In the genomic region with DNA sequence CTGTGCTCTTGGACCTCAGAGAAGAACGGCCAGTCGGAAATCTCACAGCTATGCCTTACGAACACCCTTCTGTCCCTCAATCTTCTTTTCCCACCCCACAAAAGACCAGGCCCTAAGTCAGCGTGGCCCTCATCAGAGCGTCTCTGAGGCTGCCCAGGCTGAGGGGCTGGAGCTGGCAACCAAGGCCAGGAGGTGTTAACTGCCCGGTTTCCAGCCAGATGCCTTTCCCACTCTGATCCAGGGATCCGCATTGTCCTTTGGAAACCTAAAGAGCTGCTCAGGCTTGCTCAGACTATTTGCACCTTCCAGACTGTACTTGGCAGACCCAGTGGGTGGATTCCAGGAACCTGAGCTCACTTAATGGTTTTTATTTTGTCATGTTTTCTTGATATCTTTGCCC, we compare ENCODE assay signal across 21 mouse cellular contexts.
DNase-seq lines count a peak whose midpoint lies in the region; ATAC-seq and TF ChIP-seq lines count a peak whose summit lies in the region.
"Had no signal": no experiment of that assay in that cellular context is flagged by ENCODE, and none has a peak within 500 bp of the region (broad histone marks: within the 10 kb centered on the region; RNA-seq: fewer than 3 reads in every experiment).

No protein-coding gene starts in this region.

- no peak for TF ChIP-seq CTCF in embryonic fibroblast, embryonic 13.5 days (IDR thresholded peaks at IDR 0.05; ENCODE audit: borderline replicate concordance, insufficient read depth, low read length)

- no peaks in the 10 kb centered on the region for H3K36me3 ChIP-seq in forebrain, embryonic 11.5 days (ENCODE audit: control insufficient read depth, insufficient read depth, low read length)
- H3K36me3 ChIP-seq in forebrain, embryonic 13.5 days (ENCODE audit: poor library complexity, severe bottlenecking): no peaks in the 10 kb centered on the region
- peaks cover 52% of the 10 kb centered on the region for H3K36me3 ChIP-seq in heart, embryonic 14.5 days (ENCODE audit: control insufficient read depth, insufficient read depth, low read length)
- H3K36me3 ChIP-seq in limb, embryonic 15.5 days: peaks cover 26% of the 10 kb centered on the region
- H3K36me3 ChIP-seq: midbrain, embryonic 15.5 days; neural tube, embryonic 15.5 days had no signal

- intact Hi-C loops in heart, postnatal 14 days (cut with DNase I): no loop called here

- no peak for TF ChIP-seq POLR2A in embryonic fibroblast, embryonic 13.5 days (IDR thresholded peaks at IDR 0.05; ENCODE audit: low read depth, low read length)

- no peaks in the 10 kb centered on the region for H3K9me3 ChIP-seq in forebrain, embryonic 11.5 days (ENCODE audit: control insufficient read depth, low read length)
- H3K9me3 ChIP-seq in forebrain, embryonic 13.5 days (replicated peaks): no peaks in the 10 kb centered on the region
- no peaks in the 10 kb centered on the region for H3K9me3 ChIP-seq in heart, embryonic 14.5 days (ENCODE audit: control insufficient read depth, low read length)
- no peaks in the 10 kb centered on the region for H3K9me3 ChIP-seq in limb, embryonic 15.5 days
- H3K9me3 ChIP-seq: forebrain, embryonic 10.5 days; midbrain, embryonic 15.5 days; neural tube, embryonic 15.5 days had no signal

- H3K9ac ChIP-seq in forebrain, embryonic 11.5 days (ENCODE audit: low read length): no peak overlapping the region
- H3K9ac ChIP-seq in forebrain, embryonic 13.5 days: no peak overlapping the region
- H3K9ac ChIP-seq in heart, embryonic 14.5 days (ENCODE audit: low read length): no peak overlapping the region
- H3K9ac ChIP-seq in limb, embryonic 15.5 days: no peak overlapping the region
- H3K9ac ChIP-seq: midbrain, embryonic 15.5 days; neural tube, embryonic 15.5 days had no signal

- H3K27ac ChIP-seq in forebrain, embryonic 11.5 days (ENCODE audit: low read depth, low read length): no peak overlapping the region
- H3K27ac ChIP-seq in forebrain, embryonic 13.5 days: no peak overlapping the region
- peak overlapping the region; percentile 53 to 69 for H3K27ac ChIP-seq in heart, embryonic 14.5 days (replicated peaks in 1 of 2; ENCODE audit: control insufficient read depth in 1 of 2, insufficient read depth in 1 of 2, low read depth in 2 of 2, low read length in 2 of 2)
- H3K27ac ChIP-seq in embryonic fibroblast, embryonic 13.5 days (ENCODE audit: insufficient read depth, low read length): peak overlapping the region; percentile 30; the same call in 1 of the 2 replicates
- H3K27ac ChIP-seq in limb, embryonic 15.5 days: peak overlapping the region; percentile 54; the same call in 1 of the 2 replicates
- H3K27ac ChIP-seq: forebrain, embryonic 10.5 days; hindbrain, postnatal 0 days; midbrain, embryonic 15.5 days; neural tube, embryonic 15.5 days had no signal

- no peak overlapping the region for H3K4me3 ChIP-seq in forebrain, embryonic 11.5 days (ENCODE audit: low read depth, low read length)
- H3K4me3 ChIP-seq in forebrain, embryonic 13.5 days: no peak overlapping the region
- no peak overlapping the region for H3K4me3 ChIP-seq in heart, embryonic 14.5 days (ENCODE audit: control insufficient read depth in 1 of 2, insufficient read depth in 1 of 2, low read depth in 1 of 2, low read length in 2 of 2)
- no peak overlapping the region for H3K4me3 ChIP-seq in embryonic fibroblast, embryonic 13.5 days (ENCODE audit: insufficient read depth, low read length)
- no peak overlapping the region for H3K4me3 ChIP-seq in limb, embryonic 15.5 days
- H3K4me3 ChIP-seq: forebrain, embryonic 10.5 days; midbrain, embryonic 15.5 days; neural tube, embryonic 15.5 days had no signal

- H3K4me2 ChIP-seq in forebrain, embryonic 11.5 days (ENCODE audit: low read depth, low read length, severe bottlenecking): no peak overlapping the region
- H3K4me2 ChIP-seq in forebrain, embryonic 13.5 days: no peak overlapping the region
- no peak overlapping the region for H3K4me2 ChIP-seq in heart, embryonic 14.5 days (ENCODE audit: low read length)
- H3K4me2 ChIP-seq in limb, embryonic 15.5 days: no peak overlapping the region
- H3K4me2 ChIP-seq: midbrain, embryonic 15.5 days; neural tube, embryonic 15.5 days had no signal

- WGBS in forebrain, embryonic 11.5 days: 77% methylated on average over 7 of the region's 7 CpGs
- WGBS in forebrain, embryonic 13.5 days: 69% methylated on average over 7 of the region's 7 CpGs
- 46% methylated on average over 7 of the region's 7 CpGs for WGBS in heart, embryonic 14.5 days
- WGBS in limb, embryonic 15.5 days: 66% methylated on average over 7 of the region's 7 CpGs

- H3K4me1 ChIP-seq in forebrain, embryonic 11.5 days (replicated peaks; ENCODE audit: control insufficient read depth, insufficient read depth, low read length): no peaks in the 10 kb centered on the region
- no peaks in the 10 kb centered on the region for H3K4me1 ChIP-seq in forebrain, embryonic 13.5 days
- H3K4me1 ChIP-seq in heart, embryonic 14.5 days (ENCODE audit: control insufficient read depth in 2 of 2, insufficient read depth in 2 of 2, low read length in 2 of 2): peaks cover 24 to 31% of the 10 kb centered on the region in 2 experiments
- H3K4me1 ChIP-seq in embryonic fibroblast, embryonic 13.5 days (ENCODE audit: control insufficient read depth, insufficient read depth, low read length): peaks cover 6% of the 10 kb centered on the region
- peaks cover 11% of the 10 kb centered on the region for H3K4me1 ChIP-seq in limb, embryonic 15.5 days
- H3K4me1 ChIP-seq: midbrain, embryonic 15.5 days; neural tube, embryonic 15.5 days had no signal

- no peaks in the 10 kb centered on the region for H3K27me3 ChIP-seq in forebrain, embryonic 11.5 days (ENCODE audit: control insufficient read depth, insufficient read depth, low read length)
- no peaks in the 10 kb centered on the region for H3K27me3 ChIP-seq in forebrain, embryonic 13.5 days
- no peaks in the 10 kb centered on the region for H3K27me3 ChIP-seq in heart, embryonic 14.5 days (ENCODE audit: control insufficient read depth, insufficient read depth, low read length)
- H3K27me3 ChIP-seq in limb, embryonic 15.5 days: no peaks in the 10 kb centered on the region
- H3K27me3 ChIP-seq: CH12.LX; midbrain, embryonic 15.5 days; neural tube, embryonic 15.5 days had no signal

- peak; percentile 17 for DNase-seq in forebrain, embryonic 11.5 days (ENCODE audit: low spot score)
- DNase-seq in heart, postnatal 14 days: no peak
- DNase-seq in embryo, embryonic 11 days: no peak
- DNase-seq: cerebellum, adult 11-12 months; cerebellum, postnatal 14 days; gastrocnemius, postnatal 10 days; kidney, adult 11 months; kidney, postnatal 10 days; liver; right cerebral cortex, postnatal 14 days; spleen, adult 18-20 months; thymus, adult 18-20 months had no signal

- no peak for ATAC-seq in forebrain, embryonic 11.5 days (replicated peaks; ENCODE audit: low FRiP score)
- no peak for ATAC-seq in forebrain, embryonic 13.5 days
- ATAC-seq in heart, embryonic 14.5 days (ENCODE audit: insufficient number of reproducible peaks, insufficient read depth, low FRiP score, low read depth): no peak
- no peak for ATAC-seq in limb, embryonic 15.5 days (ENCODE audit: insufficient number of reproducible peaks, low FRiP score, low TSS enrichment, low read depth)
- ATAC-seq: hindbrain, postnatal 0 days; midbrain, embryonic 15.5 days had no signal

Comparison
In these comparisons a context has a peak if more than half of its experiments do, and no peak if none do; other contexts are left out.
1. H3K27ac ChIP-seq: peak in heart, embryonic 14.5 days (2 of 2), embryonic fibroblast, embryonic 13.5 days (single experiment) and limb, embryonic 15.5 days (single experiment); none in forebrain, embryonic 11.5 days (single experiment) and forebrain, embryonic 13.5 days (single experiment).